Mouse (Mus musculus) neutrophil, adult 5-6 weeks (primary cell): ENCODE data around the gene Copb2. TPM values are rescaled to one million over a fixed set of nuclear protein-coding genes. Genes with fewer than 3 reads are reported as not detected.

Experiments
- ATAC-seq: fragments of 151-379, 151-347 bp; 2 replicates; pipeline ENCODE4 v1.8.0; 2017; ENCODE audit warnings: mild to moderate bottlenecking, moderate TSS enrichment; ENCODE audit not compliant: insufficient number of reproducible peaks, poor library complexity, low FRiP score, severe bottlenecking; ENCODE audit errors: extremely low read depth
- total RNA-seq: library from RNA; stranded (forward); fragments of 200-1000 nt; gene quantifications from 2 replicates; pipeline ENCODE4 v1.2.3, GENCODE M21; 2017

Copb2 gene
- total RNA-seq, 1 experiment from 2014 or later = 110 TPM

- no peak for ATAC-seq
Measured at GRCm38 (mm10) chr9:98633287-98634162, 70.0 kb downstream of the Copb2 start.

Other genes starting within 250 kb of the Copb2 start
- not detected in 2 replicates for gene Rbp1, start 140.8 kb upstream of the Copb2 start, total RNA-seq
- not detected in 2 replicates for gene Rbp2, start 77.6 kb upstream of the Copb2 start, total RNA-seq
- gene Mrps22, start 37.9 kb downstream of the Copb2 start, total RNA-seq = 18.3 and 23.2 TPM in 2 replicates